Mouse (Mus musculus): ENCODE data around the gene Nup50. TPM values are rescaled to one million over a fixed set of nuclear protein-coding genes. Genes with fewer than 3 reads are reported as not detected.
"Not testable (repeated sequence)": the region's sequence is repeated elsewhere in the genome, so short reads cannot be mapped to it uniquely, and the experiment has no call there.

The Nup50 gene
- polyA plus RNA-seq (2015; fragmentation: Nextera tagmentation; extraction: Ambion mirVana) = 31.5 and 32.7 TPM in 2 replicates

GRCm38 (mm10) chr15:84922884-84923507, at the start of gene Nup50:
Nup50 (plus strand) TSS chr15:84923411.
- ATAC-seq = peak; percentile 94
- Histone ChIP-seq H3K9me3 (ENCODE audit: control insufficient read depth, low read length) (no peaks in the 10 kb centered on the region), H3K36me3 (ENCODE audit: control insufficient read depth, insufficient read depth, low read length) (no peaks in the 10 kb centered on the region; the same call in 1 of the 2 replicates), H3K4me2 (ENCODE audit: low read depth, low read length) (peak within 1 kb of the TSS; percentile 55), H3K4me3 (ENCODE audit: low read length) (peak within 1 kb of the TSS; percentile 97), H3K9ac (ENCODE audit: low read depth, low read length) (peak within 1 kb of the TSS; percentile 98), H3K27me3 (replicated peaks; ENCODE audit: control insufficient read depth, insufficient read depth, low read length) (no peaks in the 10 kb centered on the region), H3K4me1 (ENCODE audit: control insufficient read depth, insufficient read depth, low read length) (peaks cover 14% of the 10 kb centered on the region), H3K27ac (ENCODE audit: low read length) (peak within 1 kb of the TSS; percentile 97)
- WGBS = under 1% methylated on average over 60 of the region's 60 CpGs

GRCm38 (mm10) chr15:84873867-84874266, 49.3 kb upstream of the Nup50 start:
- WGBS = 81% methylated on average over 4 of the region's 4 CpGs

GRCm38 (mm10) chr15:84877029-84877815, 46.0 kb upstream of the Nup50 start:
- Histone ChIP-seq H3K27ac (ENCODE audit: low read length) (no peak overlapping the region), H3K9ac (ENCODE audit: low read depth, low read length) (no peak overlapping the region), H3K9me3 (ENCODE audit: control insufficient read depth, low read length) (no peaks in the 10 kb centered on the region), H3K4me1 (ENCODE audit: control insufficient read depth, insufficient read depth, low read length) (no peaks in the 10 kb centered on the region), H3K4me3 (ENCODE audit: low read length) (no peak overlapping the region), H3K4me2 (ENCODE audit: low read depth, low read length) (no peak overlapping the region), H3K27me3 (replicated peaks; ENCODE audit: control insufficient read depth, insufficient read depth, low read length) (no peaks in the 10 kb centered on the region), H3K36me3 (ENCODE audit: control insufficient read depth, insufficient read depth, low read length) (no peaks in the 10 kb centered on the region)
- 81% methylated on average over 12 of the region's 12 CpGs for WGBS
- no peak for ATAC-seq

More at GRCm38 (mm10) chr15:84873867-84874266, 49.3 kb upstream of the Nup50 start:
- no peaks in the 10 kb centered on the region for H3K27me3 ChIP-seq (replicated peaks; ENCODE audit: control insufficient read depth, insufficient read depth, low read length)
- H3K9me3 ChIP-seq (ENCODE audit: control insufficient read depth, low read length) = no peaks in the 10 kb centered on the region
- ATAC-seq = no peak
- no peak overlapping the region for H3K4me3 ChIP-seq (ENCODE audit: low read length)
- H3K4me2 ChIP-seq (ENCODE audit: low read depth, low read length) = no peak overlapping the region
- no peak overlapping the region for H3K9ac ChIP-seq (ENCODE audit: low read depth, low read length)
- no peaks in the 10 kb centered on the region for H3K36me3 ChIP-seq (ENCODE audit: control insufficient read depth, insufficient read depth, low read length)
- no peaks in the 10 kb centered on the region for H3K4me1 ChIP-seq (ENCODE audit: control insufficient read depth, insufficient read depth, low read length)
- no peak overlapping the region for H3K27ac ChIP-seq (ENCODE audit: low read length)

- Histone ChIP-seq H3K9ac (ENCODE audit: low read depth, low read length) (no peak overlapping the region), H3K27me3 (replicated peaks; ENCODE audit: control insufficient read depth, insufficient read depth, low read length) (no peaks in the 10 kb centered on the region), H3K4me1 (ENCODE audit: control insufficient read depth, insufficient read depth, low read length) (no peaks in the 10 kb centered on the region), H3K4me2 (ENCODE audit: low read depth, low read length) (no peak overlapping the region), H3K4me3 (ENCODE audit: low read length) (no peak overlapping the region), H3K27ac (ENCODE audit: low read length) (no peak overlapping the region), H3K36me3 (ENCODE audit: control insufficient read depth, insufficient read depth, low read length) (no peaks in the 10 kb centered on the region), H3K9me3 (ENCODE audit: control insufficient read depth, low read length) (no peaks in the 10 kb centered on the region)
- no peak for ATAC-seq
- WGBS = 72% methylated on average over 12 of the region's 12 CpGs
Observed at GRCm38 (mm10) chr15:84888066-84888465, 35.1 kb upstream of the Nup50 start.

GRCm38 (mm10) chr15:84891246-84891645, 32.0 kb upstream of the Nup50 start:
- H3K4me2 ChIP-seq (ENCODE audit: low read depth, low read length) = no peak overlapping the region
- ATAC-seq = no peak
- H3K36me3 ChIP-seq (ENCODE audit: control insufficient read depth, insufficient read depth, low read length) = no peaks in the 10 kb centered on the region
- no peak overlapping the region for H3K9ac ChIP-seq (ENCODE audit: low read depth, low read length)
- WGBS = 42% methylated on average over 3 of the region's 3 CpGs
- H3K27me3 ChIP-seq (replicated peaks; ENCODE audit: control insufficient read depth, insufficient read depth, low read length) = no peaks in the 10 kb centered on the region
- no peaks in the 10 kb centered on the region for H3K4me1 ChIP-seq (ENCODE audit: control insufficient read depth, insufficient read depth, low read length)
- H3K9me3 ChIP-seq (ENCODE audit: control insufficient read depth, low read length) = no peaks in the 10 kb centered on the region
- H3K4me3 ChIP-seq (ENCODE audit: low read length) = no peak overlapping the region
- H3K27ac ChIP-seq (ENCODE audit: low read length) = no peak overlapping the region

- H3K27me3 ChIP-seq (replicated peaks; ENCODE audit: control insufficient read depth, insufficient read depth, low read length) = no peaks in the 10 kb centered on the region
- WGBS = 1% methylated on average over 3 of the region's 3 CpGs
- H3K4me1 ChIP-seq (ENCODE audit: control insufficient read depth, insufficient read depth, low read length) = no peaks in the 10 kb centered on the region
- H3K9ac ChIP-seq (ENCODE audit: low read depth, low read length) = no peak overlapping the region
- ATAC-seq = peak; percentile 55; the same call in 1 of the 2 replicates
- H3K4me3 ChIP-seq (ENCODE audit: low read length) = no peak overlapping the region
- no peak overlapping the region for H3K27ac ChIP-seq (ENCODE audit: low read length)
- no peaks in the 10 kb centered on the region for H3K9me3 ChIP-seq (ENCODE audit: control insufficient read depth, low read length)
- H3K4me2 ChIP-seq (ENCODE audit: low read depth, low read length) = no peak overlapping the region
- no peaks in the 10 kb centered on the region for H3K36me3 ChIP-seq (ENCODE audit: control insufficient read depth, insufficient read depth, low read length)
Observed at GRCm38 (mm10) chr15:84891658-84892057, 31.6 kb upstream of the Nup50 start.

GRCm38 (mm10) chr15:84896216-84896615, 27.0 kb upstream of the Nup50 start:
- WGBS = 62% methylated on average over 10 of the region's 10 CpGs
- not testable (repeated sequence) for H3K4me3 ChIP-seq (ENCODE audit: low read length); H3K4me1 ChIP-seq (ENCODE audit: control insufficient read depth, insufficient read depth, low read length); H3K27me3 ChIP-seq (replicated peaks; ENCODE audit: control insufficient read depth, insufficient read depth, low read length); H3K9ac ChIP-seq (ENCODE audit: low read depth, low read length); ATAC-seq; H3K9me3 ChIP-seq (ENCODE audit: control insufficient read depth, low read length); H3K27ac ChIP-seq (ENCODE audit: low read length); H3K4me2 ChIP-seq (ENCODE audit: low read depth, low read length); H3K36me3 ChIP-seq (ENCODE audit: control insufficient read depth, insufficient read depth, low read length)

- ATAC-seq = no peak
- H3K4me3 ChIP-seq (ENCODE audit: low read length) = no peak overlapping the region
- H3K9ac ChIP-seq (ENCODE audit: low read depth, low read length) = no peak overlapping the region
- WGBS = 83% methylated on average over 1 of the region's 1 CpGs
- H3K9me3 ChIP-seq (ENCODE audit: control insufficient read depth, low read length) = no peaks in the 10 kb centered on the region
- H3K36me3 ChIP-seq (ENCODE audit: control insufficient read depth, insufficient read depth, low read length) = no peaks in the 10 kb centered on the region
- no peaks in the 10 kb centered on the region for H3K27me3 ChIP-seq (replicated peaks; ENCODE audit: control insufficient read depth, insufficient read depth, low read length)
- no peak overlapping the region for H3K4me2 ChIP-seq (ENCODE audit: low read depth, low read length)
- no peaks in the 10 kb centered on the region for H3K4me1 ChIP-seq (ENCODE audit: control insufficient read depth, insufficient read depth, low read length)
- H3K27ac ChIP-seq (ENCODE audit: low read length) = no peak overlapping the region
Observed at GRCm38 (mm10) chr15:84896664-84897063, 26.5 kb upstream of the Nup50 start.

- no peak overlapping the region for H3K4me3 ChIP-seq (ENCODE audit: low read length)
- H3K27ac ChIP-seq (ENCODE audit: low read length) = no peak overlapping the region
- no peaks in the 10 kb centered on the region for H3K4me1 ChIP-seq (ENCODE audit: control insufficient read depth, insufficient read depth, low read length)
- H3K27me3 ChIP-seq (replicated peaks; ENCODE audit: control insufficient read depth, insufficient read depth, low read length) = no peaks in the 10 kb centered on the region
- no peak overlapping the region for H3K9ac ChIP-seq (ENCODE audit: low read depth, low read length)
- H3K9me3 ChIP-seq (ENCODE audit: control insufficient read depth, low read length) = no peaks in the 10 kb centered on the region
- no peak overlapping the region for H3K4me2 ChIP-seq (ENCODE audit: low read depth, low read length)
- no peaks in the 10 kb centered on the region for H3K36me3 ChIP-seq (ENCODE audit: control insufficient read depth, insufficient read depth, low read length)
- 23% methylated on average over 7 of the region's 7 CpGs for WGBS
- ATAC-seq = no peak
Observed at GRCm38 (mm10) chr15:84898077-84898476, 25.1 kb upstream of the Nup50 start.

Measured in intestine, embryonic 16.5 days (tissue).